Mouse (Mus musculus) forebrain, embryonic 11.5 days (tissue): ENCODE data around the gene Lrrc66. TPM values are rescaled to one million over a fixed set of nuclear protein-coding genes. Genes with fewer than 3 reads are reported as not detected.

Source experiments
- ATAC-seq: fragments of 200-750 bp; cut with Nextera tagmentation; replicated peaks from 2 replicates; pipeline ENCODE4 v1.8.0; 2017; ENCODE audit warnings: moderate TSS enrichment; ENCODE audit not compliant: low FRiP score
- DNase-seq: peaks from one replicate; pipeline ENCODE4 v3.0.0-alpha.2; 2017; ENCODE audit warnings: low spot score
- H3K27ac ChIP-seq: fragments of 300-500 bp; sonication (generic); 2 replicates; pipeline ENCODE4 v1.5.1; 2014; ENCODE audit warnings: low read depth, low read length
- H3K27me3 ChIP-seq: fragments of 300-500 bp; sonication (generic); 2 replicates; pipeline ENCODE4 v1.6.1; 2014; ENCODE audit warnings: mild to moderate bottlenecking, low read length, mixed read lengths; ENCODE audit not compliant: control insufficient read depth, insufficient read depth
- H3K36me3 ChIP-seq: fragments of 300-500 bp; sonication (generic); 2 replicates; pipeline ENCODE4 v1.6.1; 2014; ENCODE audit warnings: mild to moderate bottlenecking, low read length, moderate library complexity, mixed read lengths; ENCODE audit not compliant: control insufficient read depth, insufficient read depth
- H3K4me1 ChIP-seq: fragments of 300-500 bp; sonication (generic); replicated peaks from 2 replicates; pipeline ENCODE4 v1.6.1; 2014; ENCODE audit warnings: low read length, mixed read lengths; ENCODE audit not compliant: control insufficient read depth, insufficient read depth
- H3K4me2 ChIP-seq: fragments of 300-500 bp; sonication (generic); 2 replicates; pipeline ENCODE4 v1.6.1; 2014; ENCODE audit warnings: low read depth, mild to moderate bottlenecking, low read length, moderate library complexity, mixed read lengths; ENCODE audit not compliant: severe bottlenecking
- H3K4me3 ChIP-seq: fragments of 300-500 bp; sonication (generic); 2 replicates; pipeline ENCODE4 v1.5.1; 2014; ENCODE audit warnings: low read depth, low read length
- H3K9ac ChIP-seq: fragments of 300-500 bp; sonication (generic); 2 replicates; pipeline ENCODE4 v1.6.1; 2014; ENCODE audit warnings: low read length
- H3K9me3 ChIP-seq: fragments of 300-500 bp; sonication (generic); 2 replicates; pipeline ENCODE4 v1.6.1; 2016; ENCODE audit warnings: low read length, mixed read lengths; ENCODE audit not compliant: control insufficient read depth
- WGBS: fragments of 180-500 bp; shearing (Covaris S2); extraction: QIAGEN DNeasy Blood & Tissue Kit; methylation state at CpG from one replicate; pipeline ENCODE4 v1.1.7; 2014; 5-methylcytosine and 5-hydroxymethylcytosine counted together
- polyA plus RNA-seq: library from polyadenylated mRNA; unstranded; fragments of >200 nt; fragmentation: Nextera tagmentation; extraction: Ambion mirVana; gene quantifications from 2 replicates; pipeline ENCODE4 v1.2.1, GENCODE M21; 2014

Lrrc66 gene
- polyA plus RNA-seq, 1 experiment from 2014 or later: not detected

DNA sequence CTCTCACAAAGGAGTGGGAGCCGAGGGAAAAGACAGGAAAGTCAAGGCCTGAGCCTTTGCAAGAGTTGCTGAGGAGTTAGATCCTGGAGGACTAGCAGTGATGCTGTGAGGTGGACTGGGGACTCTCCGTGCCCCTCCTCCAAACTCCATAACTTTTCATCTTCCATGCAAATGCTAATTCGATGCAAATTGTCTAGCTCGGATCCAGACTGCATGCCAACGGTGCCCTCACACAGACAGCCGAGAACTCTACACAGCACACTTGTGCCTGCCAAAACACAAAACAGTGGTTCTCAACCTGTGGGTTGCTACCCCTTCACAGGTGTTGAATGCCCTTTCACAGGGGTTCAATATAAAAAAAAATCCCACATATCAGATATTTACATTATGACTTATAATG lies 27.8 kb downstream of the Lrrc66 start:
- Histone ChIP-seq H3K4me2 (no peak overlapping the region), H3K9ac (no peak overlapping the region), H3K4me1 (no peaks in the 10 kb centered on the region), H3K27ac (no peak overlapping the region), H3K27me3 (no peaks in the 10 kb centered on the region), H3K36me3 (no peaks in the 10 kb centered on the region), H3K4me3 (no peak overlapping the region), H3K9me3 (no peaks in the 10 kb centered on the region)
- no peak for ATAC-seq
- no peak for DNase-seq
- 86% methylated on average over 6 of the region's 6 CpGs for WGBS

DNA sequence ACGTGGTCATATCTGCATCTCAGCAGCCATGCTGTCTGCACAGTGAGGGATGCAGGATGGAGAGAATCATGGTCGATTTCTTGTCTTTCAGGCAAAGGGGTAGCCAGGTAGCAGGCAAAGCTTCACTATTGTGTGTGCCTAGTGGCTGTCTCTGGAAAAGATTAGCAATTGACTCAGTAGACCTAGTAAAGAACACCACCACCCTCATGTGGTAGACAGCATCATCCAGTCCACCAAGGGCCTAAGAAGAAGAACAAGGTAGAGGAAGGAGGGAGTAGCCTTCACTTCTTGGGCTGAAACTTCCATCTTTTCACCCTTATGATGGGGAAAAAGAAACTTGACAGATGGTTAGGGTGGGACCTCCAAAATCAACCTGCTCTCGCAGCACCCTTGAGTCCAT lies 29.5 kb downstream of the Lrrc66 start:
- Histone ChIP-seq H3K27me3 (no peaks in the 10 kb centered on the region), H3K4me1 (peaks cover 4% of the 10 kb centered on the region; the same call in 1 of the 2 replicates), H3K9ac (no peak overlapping the region), H3K36me3 (no peaks in the 10 kb centered on the region), H3K4me3 (no peak overlapping the region), H3K4me2 (no peak overlapping the region), H3K27ac (no peak overlapping the region), H3K9me3 (no peaks in the 10 kb centered on the region)
- 87% methylated on average over 3 of the region's 3 CpGs for WGBS
- no peak for ATAC-seq
- DNase-seq: no peak

DNA sequence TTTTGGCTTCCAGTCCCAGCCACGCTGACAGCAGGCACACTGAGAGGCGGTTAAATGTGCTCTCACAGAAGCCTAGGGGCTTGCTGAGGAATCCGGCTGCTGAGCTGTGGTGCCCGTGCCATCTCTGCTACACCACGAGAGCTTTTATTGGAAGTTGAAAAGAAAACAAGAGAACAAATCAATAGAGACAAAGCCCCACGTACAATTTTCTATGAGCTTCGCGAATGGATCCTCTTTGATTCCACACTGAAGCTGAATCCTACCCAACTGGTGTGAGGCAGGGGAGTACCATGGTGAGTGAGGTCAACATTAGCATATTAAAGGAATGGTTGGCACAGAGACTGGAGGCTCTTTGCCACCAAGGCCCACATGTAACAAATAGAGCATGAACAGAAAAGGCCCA lies 31.0 kb downstream of the Lrrc66 start:
- Histone ChIP-seq H3K36me3 (no peaks in the 10 kb centered on the region), H3K27me3 (no peaks in the 10 kb centered on the region), H3K27ac (no peak overlapping the region), H3K4me3 (no peak overlapping the region), H3K4me1 (peaks cover 4% of the 10 kb centered on the region; the same call in 1 of the 2 replicates), H3K9me3 (no peaks in the 10 kb centered on the region), H3K9ac (no peak overlapping the region), H3K4me2 (no peak overlapping the region)
- no peak for ATAC-seq
- DNase-seq: no peak
- WGBS: 61% methylated on average over 8 of the region's 8 CpGs

DNA sequence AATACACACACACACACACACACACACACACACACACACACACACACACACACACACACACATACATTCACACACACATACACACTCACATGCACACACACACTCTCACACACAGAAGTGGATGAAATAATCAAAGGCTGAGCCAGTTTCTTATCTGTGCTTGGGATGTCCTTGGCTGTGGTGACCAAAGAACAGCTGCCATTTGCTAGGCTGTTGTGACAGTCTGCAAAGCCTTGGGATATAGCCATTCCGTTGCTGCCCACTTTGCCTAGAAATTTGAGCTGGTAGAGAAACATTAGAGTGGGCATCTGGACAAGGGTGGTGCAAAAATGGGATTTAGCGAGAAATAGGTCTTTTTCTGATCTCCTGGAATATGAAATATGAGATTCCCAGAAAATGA lies 32.3 kb downstream of the Lrrc66 start:
- no peak overlapping the region for H3K4me3 ChIP-seq
- WGBS: 84% methylated on average over 2 of the region's 2 CpGs
- no peak overlapping the region for H3K4me2 ChIP-seq
- no peak for ATAC-seq
- no peak for DNase-seq
- H3K27me3 ChIP-seq: no peaks in the 10 kb centered on the region
- no peaks in the 10 kb centered on the region for H3K9me3 ChIP-seq
- no peak overlapping the region for H3K9ac ChIP-seq
- H3K36me3 ChIP-seq: no peaks in the 10 kb centered on the region
- H3K4me1 ChIP-seq: peaks cover 4% of the 10 kb centered on the region; the same call in 1 of the 2 replicates
- no peak overlapping the region for H3K27ac ChIP-seq

DNA sequence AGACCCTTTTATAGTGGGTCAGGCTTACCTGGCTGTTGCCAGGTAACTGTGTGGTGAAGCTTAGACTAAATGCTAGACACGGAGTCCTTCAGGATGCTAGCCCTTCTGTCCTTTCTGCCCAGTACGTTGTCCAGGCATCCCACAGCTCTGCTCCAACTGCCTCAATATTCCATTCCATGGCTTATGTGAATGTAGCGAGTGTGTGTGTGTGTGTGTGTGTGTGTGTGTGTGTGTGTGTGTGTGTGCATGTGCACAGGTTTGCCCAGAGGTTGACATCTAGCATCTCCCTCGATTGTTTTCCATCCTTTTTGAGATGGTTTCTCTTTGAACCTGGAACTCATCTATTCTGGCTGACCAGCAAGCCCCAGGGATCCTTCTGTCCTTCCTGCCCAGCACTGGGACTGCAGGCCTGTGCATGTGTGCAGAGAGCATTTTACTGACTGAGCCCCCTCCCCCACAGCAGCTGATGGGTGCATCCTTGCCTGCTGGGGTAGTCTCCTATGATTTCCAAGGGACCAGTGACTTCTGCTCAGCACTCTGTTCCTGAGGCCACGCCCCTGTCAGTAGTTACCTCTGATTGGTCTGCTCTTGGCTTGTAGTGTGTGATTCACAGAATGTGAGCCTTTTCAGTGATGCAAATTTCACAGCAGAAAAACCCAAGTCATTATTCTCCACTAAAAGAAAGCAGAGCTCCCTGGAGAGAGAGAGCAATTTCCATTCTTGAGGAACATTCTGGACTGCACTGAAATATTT lies 33.2 kb downstream of the Lrrc66 start:
- Histone ChIP-seq H3K27ac (no peak overlapping the region), H3K4me2 (no peak overlapping the region), H3K36me3 (no peaks in the 10 kb centered on the region), H3K9ac (no peak overlapping the region), H3K9me3 (no peaks in the 10 kb centered on the region), H3K4me1 (peaks cover 4% of the 10 kb centered on the region; the same call in 1 of the 2 replicates), H3K27me3 (no peaks in the 10 kb centered on the region), H3K4me3 (no peak overlapping the region)
- WGBS: 56% methylated on average over 5 of the region's 5 CpGs
- DNase-seq (no peak), ATAC-seq (peak; percentile 71)

DNA sequence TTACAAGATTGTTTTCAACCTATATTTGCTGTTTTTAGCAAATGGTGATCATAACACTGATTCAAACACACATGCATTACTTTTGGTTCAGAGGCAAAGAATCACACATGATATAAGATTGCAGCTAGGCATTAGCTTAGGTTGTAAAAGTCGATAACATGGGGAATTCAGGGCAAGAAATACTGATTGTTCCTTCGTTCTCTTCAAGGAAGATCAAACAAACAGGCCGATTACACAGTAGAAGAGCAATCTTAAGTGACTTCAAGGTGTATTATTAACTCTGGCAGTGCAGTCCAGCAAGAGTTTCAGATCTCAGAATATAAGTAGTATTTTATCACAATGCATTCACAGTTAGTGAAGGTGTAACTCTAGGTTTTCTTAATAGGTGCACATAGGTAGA lies 45.2 kb downstream of the Lrrc66 start:
- Histone ChIP-seq H3K27ac (no peak overlapping the region), H3K36me3 (no peaks in the 10 kb centered on the region), H3K4me1 (peaks cover 3% of the 10 kb centered on the region; the same call in 1 of the 2 replicates), H3K9ac (no peak overlapping the region), H3K4me3 (no peak overlapping the region), H3K27me3 (no peaks in the 10 kb centered on the region), H3K4me2 (no peak overlapping the region), H3K9me3 (no peaks in the 10 kb centered on the region)
- WGBS: 80% methylated on average over 3 of the region's 3 CpGs
- ATAC-seq (no peak), DNase-seq (no peak)

DNA sequence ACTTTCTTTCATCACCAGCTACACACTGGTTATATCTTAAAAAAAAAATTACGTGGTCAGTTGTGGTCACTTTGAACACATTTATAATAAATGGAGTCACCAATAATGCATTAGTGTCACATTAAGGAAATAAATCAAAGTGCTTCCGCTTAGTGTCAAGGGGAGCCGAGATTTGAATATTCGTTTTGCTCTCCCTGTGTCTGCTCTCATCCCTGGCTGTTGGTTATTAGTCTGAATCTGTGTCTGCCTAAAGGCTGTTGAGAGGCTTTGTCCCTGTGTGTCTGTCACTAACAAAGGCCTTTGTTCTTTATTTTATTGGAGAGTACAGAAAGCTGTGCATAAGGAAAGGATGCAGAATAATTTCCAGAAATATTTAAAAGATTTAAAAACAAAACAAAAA lies 45.7 kb downstream of the Lrrc66 start:
- Histone ChIP-seq H3K27ac (no peak overlapping the region), H3K4me2 (no peak overlapping the region), H3K4me3 (no peak overlapping the region), H3K9me3 (no peaks in the 10 kb centered on the region), H3K36me3 (no peaks in the 10 kb centered on the region), H3K4me1 (peaks cover 3% of the 10 kb centered on the region; the same call in 1 of the 2 replicates), H3K9ac (no peak overlapping the region), H3K27me3 (no peaks in the 10 kb centered on the region)
- ATAC-seq (no peak), DNase-seq (no peak)
- 76% methylated on average over 4 of the region's 4 CpGs for WGBS

DNA sequence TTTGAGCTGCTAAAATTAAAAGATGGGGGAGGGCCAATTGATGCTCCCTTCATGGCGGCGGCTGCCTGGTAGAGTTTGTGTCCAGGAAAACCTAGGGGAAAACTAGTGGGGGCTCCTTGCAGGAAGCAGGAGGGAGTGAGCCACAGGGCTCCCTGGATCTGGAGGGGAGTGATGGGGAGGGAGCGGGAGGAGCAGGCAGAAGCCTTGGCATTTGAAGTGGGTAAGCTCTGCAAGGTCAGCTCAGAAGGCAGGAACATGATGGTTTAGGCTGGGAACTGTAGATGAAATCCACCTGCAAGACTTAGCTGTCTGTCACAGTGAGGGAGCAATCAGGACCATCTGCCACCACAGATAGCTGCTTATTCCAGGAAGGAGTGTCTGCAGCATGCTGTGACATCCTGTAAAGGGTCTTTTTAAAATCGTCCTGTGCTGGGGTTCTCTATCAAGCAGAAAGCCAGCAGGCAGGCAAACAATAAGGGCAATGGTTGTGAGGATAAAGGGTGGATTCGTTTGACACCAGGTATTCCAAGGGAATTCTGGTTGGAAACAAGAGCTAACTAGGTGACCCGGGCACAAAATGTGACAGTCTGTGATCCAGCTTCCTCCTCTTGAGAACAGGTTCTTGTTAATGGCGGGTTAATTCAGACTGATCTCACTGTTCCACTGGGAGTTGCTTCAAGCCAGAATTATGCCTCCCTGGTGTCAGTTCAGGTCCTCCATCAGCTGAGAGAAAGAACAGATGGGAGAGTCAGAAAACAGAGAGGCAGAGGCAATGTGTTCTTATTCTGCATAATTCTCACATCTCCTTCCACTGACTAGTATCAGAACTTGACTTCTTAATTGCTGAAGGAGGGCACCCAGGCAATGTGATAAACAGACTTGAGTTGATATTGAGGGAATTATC lies 46.9 kb downstream of the Lrrc66 start:
- ATAC-seq: no peak
- H3K4me1 ChIP-seq: peaks cover 3% of the 10 kb centered on the region; the same call in 1 of the 2 replicates
- H3K27ac ChIP-seq: peak overlapping the region; percentile 37; the same call in 1 of the 2 replicates
- DNase-seq: no peak
- H3K4me2 ChIP-seq: no peak overlapping the region
- H3K9me3 ChIP-seq: no peaks in the 10 kb centered on the region
- no peaks in the 10 kb centered on the region for H3K27me3 ChIP-seq
- no peak overlapping the region for H3K4me3 ChIP-seq
- no peaks in the 10 kb centered on the region for H3K36me3 ChIP-seq
- no peak overlapping the region for H3K9ac ChIP-seq
- WGBS: 38% methylated on average over 7 of the region's 7 CpGs
